Mouse (Mus musculus) C2C12 (cell line): ENCODE data around the gene Cks1b. TPM values are rescaled to one million over a fixed set of nuclear protein-coding genes. Genes with fewer than 3 reads are reported as not detected.

Experiments
- H3K27me3 ChIP-seq: one replicate; pipeline ENCODE4 v1.6.1; 2011; ENCODE audit not compliant: control insufficient read depth, insufficient read depth, insufficient read length
- H3K36me3 ChIP-seq: one replicate; pipeline ENCODE4 v1.6.1; 2011; ENCODE audit not compliant: control insufficient read depth, insufficient read depth
- H3K4me3 ChIP-seq: one replicate; pipeline ENCODE4 v1.5.1; 2011; ENCODE audit warnings: mild to moderate bottlenecking, control low read depth; ENCODE audit not compliant: poor library complexity, insufficient read depth, severe bottlenecking
- H3K79me2 ChIP-seq: one replicate; pipeline ENCODE4 v1.6.1; 2011; ENCODE audit not compliant: control insufficient read depth, insufficient read depth
- H3K79me3 ChIP-seq: one replicate; pipeline ENCODE4 v1.6.1; 2011; ENCODE audit warnings: low read depth, control low read depth
- H3ac ChIP-seq: one replicate; pipeline ENCODE3; 2011; ENCODE audit warnings: low read depth; ENCODE audit not compliant: control insufficient read depth, insufficient read length
- CEBPB ChIP-seq: IDR thresholded peaks from one replicate; pipeline ENCODE4 v1.6.1; 2011; ENCODE audit warnings: low read depth, mild to moderate bottlenecking, control low read depth, moderate library complexity
- CTCF ChIP-seq: IDR thresholded peaks from one replicate; pipeline ENCODE4 v1.5.1; 2011; ENCODE audit not compliant: control insufficient read depth, insufficient read depth, insufficient read length
- FOSL1 ChIP-seq: IDR thresholded peaks from one replicate; pipeline ENCODE4 v1.8.0; 2011; ENCODE audit warnings: mild to moderate bottlenecking, low read length; ENCODE audit not compliant: poor library complexity, insufficient read depth, severe bottlenecking
- MAX ChIP-seq: IDR thresholded peaks from one replicate; pipeline ENCODE4 v1.6.1; 2011; ENCODE audit warnings: mild to moderate bottlenecking, control low read depth
- MYOD1 ChIP-seq: IDR thresholded peaks from one replicate; pipeline ENCODE4 v1.6.1; 2011; ENCODE audit warnings: low read depth; ENCODE audit not compliant: control insufficient read depth, insufficient read length
- MYOG ChIP-seq: IDR thresholded peaks from one replicate; pipeline ENCODE4 v1.6.1; 2011; ENCODE audit not compliant: control insufficient read depth, insufficient read length; ENCODE audit errors: extremely low read depth
- USF1 ChIP-seq: IDR thresholded peaks from one replicate; pipeline ENCODE4 v1.6.1; 2011; ENCODE audit warnings: low read depth, mild to moderate bottlenecking, control low read depth, moderate library complexity
- polyA plus RNA-seq: library from polyadenylated mRNA; unstranded; fragments of >200 nt; fragmentation: generic; extraction: Trizol; gene quantifications from one replicate; pipeline ENCODE4 v1.2.1, GENCODE M21; 2012; ENCODE audit warnings: missing spikeins

Gene Cks1b
- polyA plus RNA-seq, 1 experiment, result 446 TPM

DNA sequence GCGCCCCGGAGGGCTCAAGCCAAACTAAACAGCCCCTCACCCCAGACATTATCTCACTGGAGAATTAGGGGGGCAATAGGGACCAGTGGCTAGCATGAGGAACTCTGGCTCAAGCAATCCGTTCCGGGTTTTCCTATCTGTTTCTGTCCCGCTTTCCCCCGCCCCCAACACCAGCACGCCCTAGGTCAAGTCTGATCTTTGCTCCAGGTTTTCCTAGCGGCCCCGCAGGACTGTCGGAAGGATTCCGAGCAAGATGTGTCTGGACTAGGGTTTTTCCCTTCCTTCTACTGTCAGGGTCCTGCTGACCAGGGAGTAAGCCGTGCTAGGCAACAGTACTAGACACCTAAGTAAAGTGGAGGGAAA is 23.3 kb downstream of the Cks1b start:
- TF ChIP-seq CEBPB, result no peak
- peak; percentile 40 for TF ChIP-seq MAX
- no peaks in the 10 kb centered on the region for H3K79me3 ChIP-seq
- no peaks in the 10 kb centered on the region for H3K36me3 ChIP-seq
- H3K4me3 ChIP-seq, result peak overlapping the region; percentile 34
- peaks cover 31% of the 10 kb centered on the region for H3K79me2 ChIP-seq
- H3K27me3 ChIP-seq, result no peaks in the 10 kb centered on the region
- peak overlapping the region; percentile 56 for H3ac ChIP-seq

DNA sequence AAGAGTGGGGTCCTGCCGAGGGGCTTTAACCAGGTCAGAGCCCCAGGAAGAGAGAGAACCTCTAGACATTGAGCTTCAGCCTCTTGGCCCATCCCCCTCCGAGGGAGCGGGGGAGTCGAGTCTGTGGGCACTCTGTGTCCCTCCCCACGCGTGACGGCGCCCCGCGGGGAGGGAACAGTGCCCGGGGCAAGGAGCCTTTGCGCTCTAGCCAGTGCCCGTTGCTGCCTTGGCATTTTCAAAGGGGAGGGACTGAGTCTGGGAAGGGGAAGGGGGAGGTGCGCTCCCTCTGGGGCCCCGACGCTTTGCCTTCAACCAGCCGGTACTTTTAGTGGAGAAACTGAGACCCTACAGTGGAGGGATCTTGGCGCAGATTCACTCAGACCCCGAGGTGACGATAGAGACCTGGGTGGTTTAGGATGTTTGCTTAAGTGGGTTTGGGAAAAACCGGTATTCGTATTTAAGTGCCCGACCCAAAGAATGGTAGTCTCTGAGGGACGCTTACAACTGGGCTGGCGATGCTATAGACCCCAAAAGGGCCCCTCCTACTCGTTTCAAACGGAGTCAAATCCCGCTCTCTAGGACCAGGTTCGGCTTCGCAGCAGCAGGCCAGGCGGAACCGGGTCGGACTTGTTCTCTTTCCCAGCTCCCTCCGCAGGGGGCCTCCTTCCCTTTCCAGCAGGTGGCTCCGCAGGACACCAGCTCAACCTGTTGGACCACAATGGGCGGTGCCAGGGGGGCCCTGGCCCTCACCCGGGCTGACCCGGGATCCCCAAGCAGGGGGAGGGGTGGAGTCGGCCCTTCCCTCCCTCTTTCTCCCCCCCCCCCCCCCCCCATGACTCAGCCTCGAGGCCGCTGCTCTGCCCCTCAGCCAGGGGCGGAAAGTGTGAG is 23.9 kb downstream of the Cks1b start, which contains the start of gene Zbtb7b:
Gene Zbtb7b (minus strand): TSS at position 771 of the 888 bp plus-strand sequence.
- no peak for TF ChIP-seq MYOG
- TF ChIP-seq CTCF, result no peak
- TF ChIP-seq MYOD1, result no peak
- TF ChIP-seq CEBPB, result no peak
- no peak for TF ChIP-seq FOSL1
- no peak for TF ChIP-seq MAX
- no peak for TF ChIP-seq USF1
- H3K36me3 ChIP-seq, result no peaks in the 10 kb centered on the region
- peak within 1 kb of the TSS; percentile 56 for H3ac ChIP-seq
- peaks cover 2% of the 10 kb centered on the region for H3K79me3 ChIP-seq
- peaks cover 38% of the 10 kb centered on the region for H3K79me2 ChIP-seq
- H3K27me3 ChIP-seq, result no peaks in the 10 kb centered on the region
- peak within 1 kb of the TSS; percentile 34 for H3K4me3 ChIP-seq

DNA sequence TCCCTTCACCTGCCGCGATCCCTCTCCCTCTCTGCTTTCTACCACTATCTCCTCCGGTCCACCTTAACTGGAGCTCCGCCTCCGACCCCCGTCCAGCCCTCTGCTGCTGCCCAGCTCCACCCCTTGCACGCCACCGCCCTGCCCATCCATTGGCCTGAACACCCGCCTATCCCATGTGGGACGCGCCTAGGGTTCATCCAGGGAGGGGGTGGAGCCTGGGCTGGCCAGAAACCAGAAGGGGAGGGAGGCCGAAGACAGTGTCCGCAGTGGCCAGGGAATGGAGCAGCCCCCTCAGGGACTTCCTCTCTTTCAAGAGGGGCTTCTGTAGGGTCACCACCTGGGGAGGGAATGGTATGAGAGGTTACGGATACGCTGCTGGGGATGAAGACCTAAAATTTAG is 24.6 kb downstream of the Cks1b start:
- peak overlapping the region; percentile 61 for H3K4me3 ChIP-seq
- no peaks in the 10 kb centered on the region for H3K27me3 ChIP-seq
- peak overlapping the region; percentile 45 for H3ac ChIP-seq
- H3K36me3 ChIP-seq, result no peaks in the 10 kb centered on the region
- TF ChIP-seq MAX (no peak), CEBPB (no peak), MYOD1 (no peak), MYOG (no peak), USF1 (no peak), FOSL1 (no peak), CTCF (no peak)
- H3K79me3 ChIP-seq, result peaks cover 2% of the 10 kb centered on the region
- peaks cover 44% of the 10 kb centered on the region for H3K79me2 ChIP-seq

DNA sequence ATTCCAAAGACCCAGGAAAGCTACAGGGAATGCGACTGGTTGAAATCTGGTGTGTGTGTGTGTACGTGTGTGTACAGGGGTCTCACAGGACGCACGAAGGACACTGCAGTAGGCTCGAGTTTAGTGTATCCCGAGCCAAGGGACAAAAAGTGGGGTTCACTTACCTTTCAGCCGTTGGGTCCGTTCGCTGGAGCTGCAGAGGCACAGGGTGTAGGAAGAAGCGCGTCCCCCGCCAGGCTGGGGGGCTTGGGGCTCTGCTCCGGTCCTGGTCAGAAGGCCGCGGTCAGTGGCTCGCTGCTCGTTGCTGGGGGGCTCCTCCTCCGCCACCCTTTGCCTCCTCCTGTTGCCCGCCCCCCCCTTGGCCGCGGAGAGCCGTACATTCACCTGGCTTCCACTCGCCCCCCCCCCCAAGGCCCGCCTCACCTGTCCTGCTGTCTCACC is 25.3 kb downstream of the Cks1b start:
- no peaks in the 10 kb centered on the region for H3K27me3 ChIP-seq
- H3K79me3 ChIP-seq, result peaks cover 2% of the 10 kb centered on the region
- peaks cover 50% of the 10 kb centered on the region for H3K79me2 ChIP-seq
- no peak for TF ChIP-seq MYOG
- TF ChIP-seq MYOD1, result no peak
- TF ChIP-seq CTCF, result no peak
- no peak for TF ChIP-seq MAX
- TF ChIP-seq USF1, result no peak
- no peak for TF ChIP-seq FOSL1
- TF ChIP-seq CEBPB, result no peak
- H3ac ChIP-seq, result peak overlapping the region; percentile 69
- H3K4me3 ChIP-seq, result peak overlapping the region; percentile 61
- no peaks in the 10 kb centered on the region for H3K36me3 ChIP-seq

DNA sequence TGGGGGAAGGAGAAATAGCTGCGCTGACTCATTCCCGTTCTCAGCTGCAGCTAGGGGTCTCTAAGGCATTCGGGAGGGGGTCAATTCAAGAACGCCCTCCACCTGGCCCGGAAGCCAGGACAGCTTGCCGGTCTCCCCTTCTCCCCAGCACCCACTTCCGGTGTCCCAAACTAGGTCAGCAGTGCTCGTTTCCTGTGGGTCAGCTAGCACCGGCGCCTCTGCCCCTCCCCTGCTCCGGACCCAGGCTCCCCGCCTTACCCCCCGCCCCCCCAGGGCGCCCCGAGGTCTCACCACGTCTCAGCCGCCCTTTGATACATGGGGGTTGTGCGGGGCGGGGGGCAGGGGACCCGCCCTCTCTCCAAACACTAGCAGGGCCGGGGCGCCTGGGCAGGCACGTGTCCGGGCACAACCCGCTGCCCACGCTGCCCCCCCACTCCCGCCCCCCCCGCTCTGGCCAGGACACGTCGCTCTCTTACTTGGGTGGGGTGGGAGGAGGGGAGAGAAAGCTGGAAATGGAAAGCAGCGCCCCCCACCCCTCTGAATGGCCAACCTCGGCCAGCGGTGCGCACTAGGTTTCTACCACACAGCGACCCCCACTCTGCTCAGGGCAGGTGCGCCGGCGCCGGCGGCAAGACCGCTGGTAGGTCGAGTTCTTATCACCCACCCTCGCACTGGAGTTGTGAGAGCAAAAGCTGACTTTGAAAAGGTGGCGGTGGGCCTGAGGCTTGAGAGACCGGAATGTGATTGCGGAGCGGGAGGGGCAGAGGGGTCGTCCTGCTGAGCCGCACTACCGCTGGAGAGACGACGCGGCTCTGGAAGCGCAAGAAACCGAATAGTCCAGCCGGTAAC is 26.3 kb downstream of the Cks1b start:
- H3ac ChIP-seq, result peak overlapping the region; percentile 63
- no peaks in the 10 kb centered on the region for H3K27me3 ChIP-seq
- TF ChIP-seq MAX (peak; percentile 52), CEBPB (no peak)
- H3K79me2 ChIP-seq, result peaks cover 60% of the 10 kb centered on the region
- H3K4me3 ChIP-seq, result peak overlapping the region; percentile 61
- H3K36me3 ChIP-seq, result no peaks in the 10 kb centered on the region
- peaks cover 2% of the 10 kb centered on the region for H3K79me3 ChIP-seq

DNA sequence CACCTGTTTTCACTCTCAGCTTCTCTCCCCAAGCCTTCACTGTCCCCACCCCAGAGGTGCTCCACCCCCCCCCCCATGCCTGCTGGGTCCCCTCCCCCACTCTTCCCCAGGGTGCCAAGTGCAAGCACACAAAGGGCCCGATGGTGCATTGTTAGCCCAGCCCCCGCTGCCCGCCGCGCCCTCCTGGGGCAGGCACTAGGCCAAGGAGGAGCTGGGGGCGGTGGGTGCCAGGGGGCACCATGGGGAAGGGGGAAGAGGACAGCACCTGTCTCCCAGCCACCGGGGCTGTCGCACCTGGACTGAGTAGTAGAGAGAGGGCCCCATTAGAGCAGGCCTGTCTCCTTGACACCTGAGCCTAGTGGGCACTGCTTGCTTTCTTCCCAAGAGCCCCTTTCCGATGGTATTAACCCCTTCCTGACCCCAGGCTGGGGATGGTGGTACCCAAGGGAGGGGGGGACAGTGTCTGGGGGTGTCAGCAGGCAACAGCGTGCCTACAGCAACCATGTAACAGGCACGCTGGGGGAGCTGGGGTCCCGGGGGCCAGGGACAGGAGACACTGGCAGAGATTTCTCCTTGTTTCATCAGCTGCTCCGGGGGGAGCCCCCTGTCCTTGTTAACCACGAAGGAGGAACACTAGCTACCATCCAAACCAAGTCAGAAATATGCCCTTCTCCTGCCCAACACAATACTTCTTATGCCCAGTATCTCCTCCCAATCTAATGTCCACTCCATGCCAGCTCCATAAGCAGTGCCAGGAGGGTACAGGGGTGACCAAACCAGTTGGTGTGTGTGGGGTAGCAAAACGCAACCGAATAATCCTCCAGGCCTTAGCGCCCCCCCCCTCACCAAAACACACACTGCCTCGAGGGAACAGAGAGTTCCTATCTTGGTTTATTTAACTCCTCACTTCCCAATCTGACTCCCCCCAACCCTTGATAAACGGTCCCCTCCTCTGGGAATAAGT is 27.2 kb downstream of the Cks1b start:
- H3ac ChIP-seq, result peak overlapping the region; percentile 25
- H3K36me3 ChIP-seq, result no peaks in the 10 kb centered on the region
- H3K27me3 ChIP-seq, result no peaks in the 10 kb centered on the region
- peaks cover 60% of the 10 kb centered on the region for H3K79me2 ChIP-seq
- TF ChIP-seq MYOD1, result no peak
- no peak for TF ChIP-seq FOSL1
- TF ChIP-seq MAX, result no peak
- TF ChIP-seq CEBPB, result no peak
- TF ChIP-seq USF1, result no peak
- no peak for TF ChIP-seq CTCF
- TF ChIP-seq MYOG, result no peak
- peaks cover 2% of the 10 kb centered on the region for H3K79me3 ChIP-seq
- peak overlapping the region; percentile 61 for H3K4me3 ChIP-seq
